9 mouse cellular contexts compared by ENCODE assay signal in genomic region chr11:11897645-11898357, GRCm38 (mm10). TPM values are rescaled to one million over a fixed set of nuclear protein-coding genes. Genes with fewer than 3 reads are reported as not detected.
DNase-seq lines count a peak whose midpoint lies in the region; ATAC-seq lines count a peak whose summit lies in the region.
"Had no signal": no experiment of that assay in that cellular context is flagged by ENCODE, and none has a peak within 500 bp of the region (broad histone marks: within the 10 kb centered on the region; RNA-seq: fewer than 3 reads in every experiment).

Gene Ddc (minus strand): TSS chr11:11898144.

- no peak for DNase-seq in heart, embryonic 10.5 days (ENCODE audit: low spot score)
- DNase-seq in heart, postnatal 14 days: no peak
- peak; percentile 42 to 45 for DNase-seq in kidney, postnatal 25 days
- DNase-seq in midbrain, embryonic 14.5 days: no peak
- no peak for DNase-seq in T-cell, adult 2 months (ENCODE audit: low spot score)
- DNase-seq in left cerebral cortex, adult 8-10 months (ENCODE audit: low spot score in 2 of 2): no peak
- DNase-seq: cerebellum, postnatal 25 days had no signal

- peaks cover 28% of the 10 kb centered on the region for H3K4me1 ChIP-seq in heart, embryonic 10.5 days
- no peaks in the 10 kb centered on the region for H3K4me1 ChIP-seq in midbrain, embryonic 14.5 days (ENCODE audit: control insufficient read depth, insufficient read depth, low read length)
- no peaks in the 10 kb centered on the region for H3K4me1 ChIP-seq in forebrain, embryonic 16.5 days (replicated peaks; ENCODE audit: control insufficient read depth, insufficient read depth, low read length)

- peak within 1 kb of the TSS; percentile 79 for H3K27ac ChIP-seq in heart, embryonic 10.5 days
- no peak within 1 kb of the TSS for H3K27ac ChIP-seq in midbrain, embryonic 14.5 days (replicated peaks; ENCODE audit: low read depth, low read length)
- no peak within 1 kb of the TSS for H3K27ac ChIP-seq in forebrain, embryonic 16.5 days (ENCODE audit: low read length)

- H3K36me3 ChIP-seq in heart, embryonic 10.5 days: no peaks in the 10 kb centered on the region
- H3K36me3 ChIP-seq in midbrain, embryonic 14.5 days (ENCODE audit: control insufficient read depth, insufficient read depth, low read length): no peaks in the 10 kb centered on the region
- no peaks in the 10 kb centered on the region for H3K36me3 ChIP-seq in forebrain, embryonic 16.5 days (ENCODE audit: control insufficient read depth, insufficient read depth)

- H3K9me3 ChIP-seq in heart, embryonic 10.5 days: no peaks in the 10 kb centered on the region
- no peaks in the 10 kb centered on the region for H3K9me3 ChIP-seq in midbrain, embryonic 14.5 days (ENCODE audit: control insufficient read depth, low read length)
- no peaks in the 10 kb centered on the region for H3K9me3 ChIP-seq in forebrain, embryonic 16.5 days (ENCODE audit: control insufficient read depth, low read length)

- ATAC-seq in granulocyte monocyte progenitor cell, adult 5-6 weeks (replicated peaks; ENCODE audit: poor library complexity, severe bottlenecking): peak; percentile 56
- ATAC-seq in midbrain, embryonic 14.5 days (ENCODE audit: low FRiP score, low TSS enrichment): no peak
- no peak for ATAC-seq in forebrain, embryonic 16.5 days

- intact Hi-C loops in heart, postnatal 14 days (cut with DNase I): no loop called here

- WGBS in heart, embryonic 10.5 days: 78% methylated on average over 12 of the region's 12 CpGs
- WGBS in midbrain, embryonic 14.5 days: 84% methylated on average over 12 of the region's 12 CpGs
- WGBS in forebrain, embryonic 16.5 days: 84% methylated on average over 12 of the region's 12 CpGs

- H3K4me3 ChIP-seq in heart, embryonic 10.5 days: no peak within 1 kb of the TSS
- H3K4me3 ChIP-seq in midbrain, embryonic 14.5 days (replicated peaks; ENCODE audit: low read depth, low read length): no peak within 1 kb of the TSS
- no peak within 1 kb of the TSS for H3K4me3 ChIP-seq in forebrain, embryonic 16.5 days (replicated peaks; ENCODE audit: low read length)

- no peak within 1 kb of the TSS for H3K9ac ChIP-seq in midbrain, embryonic 14.5 days (replicated peaks; ENCODE audit: low read length)
- no peak within 1 kb of the TSS for H3K9ac ChIP-seq in forebrain, embryonic 16.5 days (replicated peaks; ENCODE audit: low read depth, low read length)

- H3K27me3 ChIP-seq in heart, embryonic 10.5 days (ENCODE audit: insufficient read depth, poor library complexity, severe bottlenecking): no peaks in the 10 kb centered on the region
- H3K27me3 ChIP-seq in midbrain, embryonic 14.5 days (ENCODE audit: control insufficient read depth, insufficient read depth, low read length): no peaks in the 10 kb centered on the region
- H3K27me3 ChIP-seq in forebrain, embryonic 16.5 days (replicated peaks; ENCODE audit: control insufficient read depth, insufficient read depth, low read length): no peaks in the 10 kb centered on the region

- H3K4me2 ChIP-seq in midbrain, embryonic 14.5 days (ENCODE audit: low read length): no peak within 1 kb of the TSS
- no peak within 1 kb of the TSS for H3K4me2 ChIP-seq in forebrain, embryonic 16.5 days (ENCODE audit: low read length)

RNA-seq across cellular contexts. Expression of gene Ddc, which starts in this region (rescaled TPM):
- polyA plus RNA-seq in heart, embryonic 10.5 days (2016; fragmentation: Nextera tagmentation; extraction: Ambion mirVana): 34.5 and 42.8 TPM in 2 replicates
- total RNA-seq in heart, postnatal 14 days (2021): 1 to 10 TPM; 3.1 to 5.8 TPM
- 2.1 TPM in 1 of 2 replicates, not detected in the other for total RNA-seq in granulocyte monocyte progenitor cell, adult 5-6 weeks (2014; fragmentation: Nextera tagmentation)
- total RNA-seq in granulocyte monocyte progenitor cell, adult 5-6 weeks (2017): 0.65 TPM in 1 of 2 replicates, not detected in the other
- polyA plus RNA-seq in midbrain, embryonic 14.5 days (2014; fragmentation: Nextera tagmentation; extraction: Ambion mirVana): 24.0 and 25.3 TPM in 2 replicates
- polyA plus RNA-seq in forebrain, embryonic 16.5 days (2015; fragmentation: Nextera tagmentation; extraction: Ambion mirVana): 3.2 and 4.4 TPM in 2 replicates
- total RNA-seq in left cerebral cortex, adult 8-10 months (2022): 1 to 10 TPM; 6.6 to 8.9 (median 7.8) TPM

Comparison
In these comparisons a context has a peak if more than half of its experiments do, and no peak if none do; other contexts are left out.
1. DNase-seq: peak in kidney, postnatal 25 days (2 of 2); none in heart, embryonic 10.5 days (single experiment), heart, postnatal 14 days (0 of 2), midbrain, embryonic 14.5 days (single experiment), T-cell, adult 2 months (single experiment) and left cerebral cortex, adult 8-10 months (0 of 2).